Mouse (Mus musculus) hindbrain, embryonic 11.5 days (tissue): ENCODE results near the gene Mta2. TPM values are rescaled to one million over a fixed set of nuclear protein-coding genes. Genes with fewer than 3 reads are reported as not detected.

Experiments used
- ATAC-seq: fragments of 200-750 bp; cut with Nextera tagmentation; 2 replicates; pipeline ENCODE4 v1.8.0; 2017; ENCODE audit warnings: mild to moderate bottlenecking, moderate TSS enrichment, moderate library complexity; ENCODE audit not compliant: low FRiP score
- DNase-seq: peaks from one replicate; pipeline ENCODE4 v3.0.0-alpha.2; 2015; ENCODE audit warnings: low spot score
- H3K27ac ChIP-seq: fragments of 300-500 bp; sonication (generic); 2 replicates; pipeline ENCODE4 v1.5.1; 2014; ENCODE audit warnings: mild to moderate bottlenecking, low read depth, low read length
- H3K27me3 ChIP-seq: fragments of 300-500 bp; sonication (generic); 2 replicates; pipeline ENCODE4 v1.6.1; 2014; ENCODE audit warnings: mild to moderate bottlenecking, low read length, moderate library complexity, mixed read lengths; ENCODE audit not compliant: control insufficient read depth, insufficient read depth
- H3K36me3 ChIP-seq: fragments of 300-500 bp; sonication (generic); 2 replicates; pipeline ENCODE4 v1.6.1; 2014; ENCODE audit warnings: mild to moderate bottlenecking, low read length, moderate library complexity, mixed read lengths; ENCODE audit not compliant: control insufficient read depth, insufficient read depth
- H3K4me1 ChIP-seq: fragments of 300-500 bp; sonication (generic); replicated peaks from 2 replicates; pipeline ENCODE4 v1.6.1; 2014; ENCODE audit warnings: low read length, mixed read lengths; ENCODE audit not compliant: control insufficient read depth, insufficient read depth
- H3K4me2 ChIP-seq: fragments of 300-500 bp; sonication (generic); replicated peaks from 2 replicates; pipeline ENCODE4 v1.6.1; 2014; ENCODE audit warnings: mild to moderate bottlenecking, low read depth, low read length
- H3K4me3 ChIP-seq: fragments of 300-500 bp; sonication (generic); 2 replicates; pipeline ENCODE4 v1.5.1; 2014; ENCODE audit warnings: low read depth, low read length
- H3K9ac ChIP-seq: fragments of 300-500 bp; sonication (generic); 2 replicates; pipeline ENCODE4 v1.6.1; 2014; ENCODE audit warnings: low read depth, low read length
- H3K9me3 ChIP-seq: fragments of 300-500 bp; sonication (generic); 2 replicates; pipeline ENCODE4 v1.6.1; 2016; ENCODE audit warnings: low read length; ENCODE audit not compliant: control insufficient read depth
- WGBS: fragments of 180-500 bp; shearing (Covaris S2); extraction: QIAGEN DNeasy Blood & Tissue Kit; methylation state at CpG from one replicate; pipeline ENCODE4 v1.1.7; 2014; 5-methylcytosine and 5-hydroxymethylcytosine counted together
- polyA plus RNA-seq: library from polyadenylated mRNA; unstranded; fragments of >200 nt; fragmentation: Nextera tagmentation; extraction: Ambion mirVana; gene quantifications from 2 replicates; pipeline ENCODE4 v1.2.1, GENCODE M21; 2014

The Mta2 gene
- polyA plus RNA-seq, 1 experiment from 2014 or later = 45.6 TPM

- ATAC-seq (peak; percentile 67), DNase-seq (peak; percentile 69)
- Histone ChIP-seq H3K27ac (no peak overlapping the region), H3K4me1 (peaks cover 13% of the 10 kb centered on the region), H3K9me3 (no peaks in the 10 kb centered on the region), H3K27me3 (peaks cover 21% of the 10 kb centered on the region), H3K36me3 (no peaks in the 10 kb centered on the region), H3K9ac (peak overlapping the region; percentile 58), H3K4me2 (peak overlapping the region; percentile 94), H3K4me3 (peak overlapping the region; percentile 54)
- WGBS = under 1% methylated on average over 51 of the region's 53 CpGs
These were observed 48.1 kb downstream of the Mta2 start for GRCm38 (mm10) chr19:8989567-8990431.

GRCm38 (mm10) chr19:8990432-8991102 is 48.9 kb downstream of the Mta2 start:
- Histone ChIP-seq H3K27me3 (peaks cover 21% of the 10 kb centered on the region), H3K4me2 (peak overlapping the region; percentile 94), H3K27ac (no peak overlapping the region), H3K36me3 (no peaks in the 10 kb centered on the region), H3K9ac (peak overlapping the region; percentile 34; the same call in 1 of the 2 replicates), H3K4me1 (peaks cover 13% of the 10 kb centered on the region), H3K9me3 (no peaks in the 10 kb centered on the region), H3K4me3 (peak overlapping the region; percentile 54)
- DNase-seq (no peak), ATAC-seq (peak; percentile 58)
- WGBS = 17% methylated on average over 15 of the region's 15 CpGs

- WGBS = 71% methylated on average over 4 of the region's 4 CpGs
- H3K4me1 ChIP-seq = peaks cover 13% of the 10 kb centered on the region
- H3K27me3 ChIP-seq = peaks cover 21% of the 10 kb centered on the region
- no peaks in the 10 kb centered on the region for H3K36me3 ChIP-seq
- no peak overlapping the region for H3K4me2 ChIP-seq
- DNase-seq = no peak
- no peak for ATAC-seq
- no peak overlapping the region for H3K4me3 ChIP-seq
- no peak overlapping the region for H3K9ac ChIP-seq
- no peak overlapping the region for H3K27ac ChIP-seq
- no peaks in the 10 kb centered on the region for H3K9me3 ChIP-seq
These were observed 49.7 kb downstream of the Mta2 start for GRCm38 (mm10) chr19:8991245-8991870.

- Histone ChIP-seq H3K4me1 (peaks cover 13% of the 10 kb centered on the region), H3K9me3 (no peaks in the 10 kb centered on the region), H3K9ac (no peak overlapping the region), H3K27me3 (peaks cover 21% of the 10 kb centered on the region), H3K4me3 (no peak overlapping the region), H3K36me3 (no peaks in the 10 kb centered on the region), H3K27ac (no peak overlapping the region), H3K4me2 (no peak overlapping the region)
- DNase-seq (no peak), ATAC-seq (no peak)
- WGBS = 79% methylated on average over 13 of the region's 13 CpGs
These were observed 50.4 kb downstream of the Mta2 start for GRCm38 (mm10) chr19:8991871-8992735.

- H3K9me3 ChIP-seq = no peaks in the 10 kb centered on the region
- DNase-seq (peak; percentile 71), ATAC-seq (no peak)
- H3K9ac ChIP-seq = no peak overlapping the region
- H3K4me3 ChIP-seq = no peak overlapping the region
- no peak overlapping the region for H3K27ac ChIP-seq
- 33% methylated on average over 12 of the region's 12 CpGs for WGBS
- H3K27me3 ChIP-seq = peaks cover 19% of the 10 kb centered on the region
- peaks cover 13% of the 10 kb centered on the region for H3K4me1 ChIP-seq
- H3K36me3 ChIP-seq = no peaks in the 10 kb centered on the region
- H3K4me2 ChIP-seq = no peak overlapping the region
These were observed 51.3 kb downstream of the Mta2 start for GRCm38 (mm10) chr19:8992769-8993624.

- ATAC-seq (no peak), DNase-seq (no peak)
- no peak overlapping the region for H3K9ac ChIP-seq
- H3K4me2 ChIP-seq = no peak overlapping the region
- H3K4me1 ChIP-seq = peaks cover 12% of the 10 kb centered on the region
- peaks cover 13% of the 10 kb centered on the region for H3K27me3 ChIP-seq
- H3K27ac ChIP-seq = no peak overlapping the region
- WGBS = 61% methylated on average over 2 of the region's 2 CpGs
- H3K4me3 ChIP-seq = no peak overlapping the region
- H3K36me3 ChIP-seq = no peaks in the 10 kb centered on the region
- H3K9me3 ChIP-seq = no peaks in the 10 kb centered on the region
These were observed 51.9 kb downstream of the Mta2 start for GRCm38 (mm10) chr19:8993625-8993912.

- Histone ChIP-seq H3K27ac (no peak overlapping the region), H3K27me3 (peaks cover 4% of the 10 kb centered on the region; the same call in 1 of the 2 replicates), H3K4me3 (no peak overlapping the region), H3K4me1 (peaks cover 5% of the 10 kb centered on the region), H3K4me2 (no peak overlapping the region), H3K9me3 (no peaks in the 10 kb centered on the region), H3K36me3 (no peaks in the 10 kb centered on the region), H3K9ac (no peak overlapping the region)
- ATAC-seq (no peak), DNase-seq (no peak)
- 79% methylated on average over 10 of the region's 10 CpGs for WGBS
These were observed 53.3 kb downstream of the Mta2 start for GRCm38 (mm10) chr19:8994813-8995607.
